Mouse (Mus musculus) layer of hippocampus, adult 2 months (tissue): ENCODE data around the gene Gm49380. TPM values are rescaled to one million over a fixed set of nuclear protein-coding genes. Genes with fewer than 3 reads are reported as not detected.

Source experiments
- DNase-seq, 2 experiments: peaks; one replicate each; pipeline ENCODE4 v3.0.0; 2022; ENCODE audit warnings: low spot score in 2 of 2
- H3K27ac ChIP-seq: fragments of 200-600 bp; 2 replicates; pipeline ENCODE4 v1.8.1; 2022
- H3K4me3 ChIP-seq: fragments of 200-600 bp; 2 replicates; pipeline ENCODE4 v1.8.1; 2022; ENCODE audit warnings: mild to moderate bottlenecking
- CTCF ChIP-seq: fragments of 200-600 bp; conservative IDR thresholded peaks from 2 replicates; pipeline ENCODE4 v1.8.1; 2022; ENCODE audit warnings: antibody characterized with exemption, mild to moderate bottlenecking, moderate library complexity
- total RNA-seq, 2 experiments: library from RNA; stranded (reverse); gene quantifications; 2 replicates each; pipeline ENCODE4 v1.2.3; 2021

Gene Gm49380
- total RNA-seq, 2 experiments from 2014 or later: 0.27 to 0.38 TPM

GRCm38 (mm10) chr9:44022100-44022847 is 91.0 kb downstream of the Gm49380 start:
- no peak overlapping the region for H3K4me3 ChIP-seq
- no peak overlapping the region for H3K27ac ChIP-seq
- no peak for DNase-seq
- no peak for TF ChIP-seq CTCF

- no peak for TF ChIP-seq CTCF
- DNase-seq: no peak
- H3K4me3 ChIP-seq: no peak overlapping the region
- no peak overlapping the region for H3K27ac ChIP-seq
These were observed 93.3 kb downstream of the Gm49380 start for GRCm38 (mm10) chr9:44020001-44020400.

GRCm38 (mm10) chr9:44017846-44018245 is 95.5 kb downstream of the Gm49380 start:
- no peak overlapping the region for H3K4me3 ChIP-seq
- DNase-seq: no peak
- TF ChIP-seq CTCF: no peak

More at GRCm38 (mm10) chr9:44017846-44018245, 95.5 kb downstream of the Gm49380 start:
- H3K27ac ChIP-seq: no peak overlapping the region

Other genes with a start within 250 kb of the Gm49380 start
- 100 to 1,000 TPM; 854 to 892 TPM for gene Thy1, start 70.1 kb downstream of the Gm49380 start, total RNA-seq
- gene Usp2, start 46.5 kb downstream of the Gm49380 start, total RNA-seq: 10 to 100 TPM; 79.2 to 82.4 TPM
- 1 to 10 TPM in 1 of 2 experiments, not detected in 1; 1.3 TPM for gene Mfrp, start 11.8 kb downstream of the Gm49380 start, total RNA-seq
- 10 to 100 TPM; 12.3 to 14.4 TPM for gene C1qtnf5, start 6.3 kb downstream of the Gm49380 start, total RNA-seq
- 10 to 100 TPM; 29.2 to 30.7 TPM for gene Rnf26, start within 50 bp of the Gm49380 start, total RNA-seq
- 10 to 100 TPM; 10.1 to 15.9 TPM for gene Mcam, start 21.0 kb upstream of the Gm49380 start, total RNA-seq
- gene Cbl, start 120.5 kb upstream of the Gm49380 start, total RNA-seq: 10 to 100 TPM; 61.7 to 66.5 TPM
- gene Ccdc153, start 127.2 kb upstream of the Gm49380 start, total RNA-seq: 1 to 10 TPM; 3.6 to 4.1 TPM
- 1 to 10 TPM; 1.1 to 1.5 TPM for gene Pdzd3, start 138.0 kb upstream of the Gm49380 start, total RNA-seq
- gene Nlrx1, start 155.1 kb upstream of the Gm49380 start, total RNA-seq: 10 to 100 TPM; 11.6 to 13.9 TPM
- 10 to 100 TPM; 67.9 to 71.4 TPM for gene Abcg4, start 175.1 kb upstream of the Gm49380 start, total RNA-seq
- gene Hinfp, start 192.2 kb upstream of the Gm49380 start, total RNA-seq: 10 to 100 TPM; 26.0 to 36.9 TPM
- 100 to 1,000 TPM; 186 to 206 TPM for gene C2cd2l, start 206.8 kb upstream of the Gm49380 start, total RNA-seq
- 10 to 100 TPM; 14.5 to 15.3 TPM for gene Dpagt1, start 212.5 kb upstream of the Gm49380 start, total RNA-seq
- 10 to 100 TPM; 42.5 to 44.2 TPM for gene H2afx, start 221.2 kb upstream of the Gm49380 start, total RNA-seq
- 10 to 100 TPM; 21.9 to 22.1 TPM for gene Hmbs, start 230.7 kb upstream of the Gm49380 start, total RNA-seq
- gene Vps11, start 248.2 kb upstream of the Gm49380 start, total RNA-seq: 10 to 100 TPM; 54.7 to 55.7 TPM